Mouse (Mus musculus) layer of hippocampus, postnatal 10 days (tissue): ENCODE results near the gene Epb41l3. TPM values are rescaled to one million over a fixed set of nuclear protein-coding genes. Genes with fewer than 3 reads are reported as not detected.
A peak's percentile ranks its signal among the peaks of the same experiment; 100 is the strongest.

Source experiments
- DNase-seq, 2 experiments: peaks; one replicate each; pipeline ENCODE4 v3.0.0; 2021; ENCODE audit warnings: low spot score in 2 of 2
- total RNA-seq, 2 experiments: library from RNA; stranded (reverse); gene quantifications; 2 replicates each; pipeline ENCODE4 v1.2.3; 2021

The Epb41l3 gene
- total RNA-seq, 2 experiments from 2014 or later = 140 to 143 TPM

- no peak for DNase-seq
Measured at GRCm38 (mm10) chr17:69231360-69231759, 155.9 kb downstream of the Epb41l3 start.

- DNase-seq = no peak
Measured at GRCm38 (mm10) chr17:69237172-69237571, 161.7 kb downstream of the Epb41l3 start.

- no peak for DNase-seq
Measured at GRCm38 (mm10) chr17:69238810-69239373, 163.4 kb downstream of the Epb41l3 start.

- DNase-seq = no peak
Measured at GRCm38 (mm10) chr17:69239423-69239822, 163.9 kb downstream of the Epb41l3 start.

- DNase-seq = no peak
Measured at GRCm38 (mm10) chr17:69255834-69256233, 180.4 kb downstream of the Epb41l3 start.

GRCm38 (mm10) chr17:69256441-69256840 lies 181.0 kb downstream of the Epb41l3 start:
- peak in 1 of 2 experiments; percentile 32 for DNase-seq

- no peak for DNase-seq
Measured at GRCm38 (mm10) chr17:69263810-69264565, 188.5 kb downstream of the Epb41l3 start.

- no peak for DNase-seq
Measured at GRCm38 (mm10) chr17:69265171-69265570, 189.7 kb downstream of the Epb41l3 start.

- DNase-seq = no peak
Measured at GRCm38 (mm10) chr17:69265759-69266463, 190.4 kb downstream of the Epb41l3 start.

- no peak for DNase-seq
Measured at GRCm38 (mm10) chr17:69266936-69267335, 191.5 kb downstream of the Epb41l3 start.

GRCm38 (mm10) chr17:69267526-69267925 lies 192.0 kb downstream of the Epb41l3 start:
- DNase-seq = no peak

GRCm38 (mm10) chr17:69277362-69277761 lies 201.9 kb downstream of the Epb41l3 start:
- DNase-seq = no peak

- DNase-seq = no peak
Measured at GRCm38 (mm10) chr17:69284511-69284910, 209.0 kb downstream of the Epb41l3 start.

GRCm38 (mm10) chr17:69288130-69288529 lies 212.6 kb downstream of the Epb41l3 start:
- no peak for DNase-seq

- DNase-seq = no peak
Measured at GRCm38 (mm10) chr17:69290272-69290671, 214.8 kb downstream of the Epb41l3 start.

GRCm38 (mm10) chr17:69301552-69301951 lies 226.1 kb downstream of the Epb41l3 start:
- no peak for DNase-seq

GRCm38 (mm10) chr17:69303579-69304274 lies 228.2 kb downstream of the Epb41l3 start:
- peak; percentile 11 to 23 for DNase-seq

GRCm38 (mm10) chr17:69307636-69308035 lies 232.2 kb downstream of the Epb41l3 start:
- DNase-seq = no peak

GRCm38 (mm10) chr17:69309872-69310271 lies 234.4 kb downstream of the Epb41l3 start:
- no peak for DNase-seq

GRCm38 (mm10) chr17:69320496-69320895 lies 245.0 kb downstream of the Epb41l3 start:
- DNase-seq = no peak

- DNase-seq = no peak
Measured at GRCm38 (mm10) chr17:69322721-69323120, 247.2 kb downstream of the Epb41l3 start.
